Mouse (Mus musculus): ENCODE measurements around the gene Ncapg2. TPM values are rescaled to one million over a fixed set of nuclear protein-coding genes. Genes with fewer than 3 reads are reported as not detected.

Gene Ncapg2
- polyA plus RNA-seq (2015; fragmentation: Nextera tagmentation; extraction: Ambion mirVana): 17.6 and 18.9 TPM in 2 replicates

DNA sequence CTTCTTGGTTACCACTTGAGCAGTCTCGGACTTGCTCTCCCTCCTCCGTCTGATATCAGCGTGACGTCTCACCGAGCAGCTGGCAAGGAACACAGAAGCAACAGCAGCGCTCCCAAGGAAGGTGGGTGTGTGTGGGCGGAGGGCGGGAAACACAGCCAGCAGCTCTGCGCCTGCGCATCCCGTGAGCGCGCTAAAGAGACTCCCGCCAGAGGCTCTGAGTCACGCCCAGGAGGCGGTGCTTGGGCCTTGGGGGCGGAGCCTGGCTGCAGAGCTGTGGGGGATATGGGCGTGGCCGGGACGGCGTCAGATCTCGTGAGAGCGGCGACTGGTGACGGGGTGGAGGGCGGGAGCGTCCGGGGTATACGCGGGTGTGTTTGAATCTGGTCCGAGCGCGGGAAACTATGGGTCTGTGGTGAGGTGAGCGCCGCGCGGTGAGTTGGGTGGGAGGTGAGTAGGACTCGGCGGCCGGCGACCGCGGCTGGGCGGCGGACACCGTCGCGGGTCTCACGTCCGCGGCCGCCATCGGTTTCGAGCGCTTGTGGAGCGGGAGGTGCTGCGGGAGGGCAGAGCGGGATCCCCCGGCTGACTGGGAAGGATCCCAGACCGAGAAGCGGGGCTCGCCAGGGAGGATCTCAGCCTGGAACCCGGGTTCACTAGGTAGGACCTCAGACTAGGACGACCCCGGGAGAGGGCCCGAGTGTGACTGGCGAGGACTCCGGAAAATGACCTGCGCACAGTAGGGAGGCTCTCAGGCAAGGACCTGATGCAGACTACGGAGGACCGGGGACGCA, at the start of gene Ncapg2:
Gene Ncapg2, plus strand, starts transcription at position 358 of the 791 bp plus-strand sequence.
- no peaks in the 10 kb centered on the region for H3K27me3 ChIP-seq (replicated peaks; ENCODE audit: control insufficient read depth, insufficient read depth, low read length)
- peak within 1 kb of the TSS; percentile 87 for H3K4me3 ChIP-seq (replicated peaks; ENCODE audit: low read length)
- H3K4me2 ChIP-seq (ENCODE audit: low read length): peak within 1 kb of the TSS; percentile 97
- no peaks in the 10 kb centered on the region for H3K36me3 ChIP-seq (ENCODE audit: control insufficient read depth, insufficient read depth)
- peaks cover 26% of the 10 kb centered on the region for H3K9me3 ChIP-seq (ENCODE audit: control insufficient read depth, low read length)
- peaks cover 12% of the 10 kb centered on the region for H3K4me1 ChIP-seq (replicated peaks; ENCODE audit: control insufficient read depth, insufficient read depth, low read length)
- WGBS: under 1% methylated on average over 72 of the region's 72 CpGs
- H3K9ac ChIP-seq (replicated peaks; ENCODE audit: low read depth, low read length): peak within 1 kb of the TSS; percentile 69
- peak within 1 kb of the TSS; percentile 58 for H3K27ac ChIP-seq (ENCODE audit: low read length)
- ATAC-seq: peak; percentile 98

DNA sequence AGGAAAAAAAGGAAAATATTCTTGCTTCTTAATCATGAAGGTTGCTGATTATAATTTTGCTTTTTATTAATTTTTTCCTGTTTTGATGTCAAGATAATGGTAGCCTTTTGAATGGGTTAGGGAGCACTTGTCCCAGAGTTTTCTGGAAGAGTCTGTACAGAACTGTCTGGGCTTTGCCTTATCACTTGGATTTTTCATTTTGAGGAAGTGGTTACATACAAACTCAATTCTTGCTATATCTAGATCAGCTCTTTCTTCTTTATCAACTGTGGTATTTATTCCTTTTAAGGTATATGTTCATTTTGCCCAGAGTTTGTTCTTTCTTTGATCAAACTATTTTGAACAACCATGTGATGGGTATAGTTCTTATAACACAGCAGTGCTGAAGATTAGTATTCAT, 43.1 kb upstream of the Ncapg2 start:
- no peak overlapping the region for H3K9ac ChIP-seq (replicated peaks; ENCODE audit: low read depth, low read length)
- no peak overlapping the region for H3K4me3 ChIP-seq (replicated peaks; ENCODE audit: low read length)
- no peaks in the 10 kb centered on the region for H3K4me1 ChIP-seq (replicated peaks; ENCODE audit: control insufficient read depth, insufficient read depth, low read length)
- peaks cover 19% of the 10 kb centered on the region for H3K36me3 ChIP-seq (ENCODE audit: control insufficient read depth, insufficient read depth)
- no peaks in the 10 kb centered on the region for H3K9me3 ChIP-seq (ENCODE audit: control insufficient read depth, low read length)
- H3K27ac ChIP-seq (ENCODE audit: low read length): no peak overlapping the region
- no peaks in the 10 kb centered on the region for H3K27me3 ChIP-seq (replicated peaks; ENCODE audit: control insufficient read depth, insufficient read depth, low read length)
- no peak for ATAC-seq
- H3K4me2 ChIP-seq (ENCODE audit: low read length): no peak overlapping the region

DNA sequence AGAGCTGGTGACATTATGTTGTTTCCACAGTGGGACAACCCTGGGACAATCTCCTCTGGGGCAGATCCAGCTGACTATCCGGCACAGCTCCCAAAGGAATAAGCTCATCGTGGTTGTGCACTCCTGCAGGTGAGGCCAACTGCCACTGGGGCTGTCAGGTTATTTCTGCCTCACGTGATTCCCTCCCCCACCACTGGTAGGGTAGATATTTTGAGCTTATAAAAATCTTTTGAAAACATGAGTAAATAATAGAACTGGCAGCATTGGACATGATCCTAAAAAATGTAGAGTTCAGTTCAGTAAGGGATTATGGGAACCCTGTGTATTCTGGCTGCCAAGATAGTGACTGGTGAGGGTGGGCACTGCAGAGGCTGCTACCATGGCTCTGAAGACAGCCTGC, 38.3 kb upstream of the Ncapg2 start:
- no peak overlapping the region for H3K4me2 ChIP-seq (ENCODE audit: low read length)
- H3K27me3 ChIP-seq (replicated peaks; ENCODE audit: control insufficient read depth, insufficient read depth, low read length): no peaks in the 10 kb centered on the region
- WGBS: 89% methylated on average over 3 of the region's 3 CpGs
- H3K27ac ChIP-seq (ENCODE audit: low read length): no peak overlapping the region
- no peaks in the 10 kb centered on the region for H3K9me3 ChIP-seq (ENCODE audit: control insufficient read depth, low read length)
- no peak overlapping the region for H3K4me3 ChIP-seq (replicated peaks; ENCODE audit: low read length)
- H3K36me3 ChIP-seq (ENCODE audit: control insufficient read depth, insufficient read depth): peaks cover 23% of the 10 kb centered on the region
- no peaks in the 10 kb centered on the region for H3K4me1 ChIP-seq (replicated peaks; ENCODE audit: control insufficient read depth, insufficient read depth, low read length)
- H3K9ac ChIP-seq (replicated peaks; ENCODE audit: low read depth, low read length): no peak overlapping the region
- no peak for ATAC-seq

- Histone ChIP-seq H3K27ac (ENCODE audit: low read length) (no peak overlapping the region), H3K36me3 (ENCODE audit: control insufficient read depth, insufficient read depth) (peaks cover 23% of the 10 kb centered on the region)
Measured at GRCm38 (mm10) chr12:116367346-116367745, 37.9 kb upstream of the Ncapg2 start.

DNA sequence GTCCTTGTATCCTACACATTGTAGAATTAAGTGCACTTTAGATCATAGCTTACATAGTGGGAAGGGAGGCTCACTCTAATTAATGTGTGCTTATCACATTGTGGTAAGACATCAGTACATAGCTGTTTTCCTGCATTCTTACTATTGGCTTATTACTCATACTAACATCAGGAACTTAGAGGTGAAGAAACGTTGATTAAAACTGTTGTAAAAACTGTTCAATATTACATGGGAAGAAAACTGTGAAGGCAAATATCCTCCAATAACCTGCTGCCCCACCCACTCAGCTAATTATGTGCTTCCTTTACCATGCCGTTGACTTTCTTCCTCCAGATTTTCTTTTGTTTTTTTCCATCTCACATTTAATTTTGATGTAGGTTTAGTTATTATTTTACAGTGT, 36.3 kb upstream of the Ncapg2 start:
- Histone ChIP-seq H3K27ac (ENCODE audit: low read length) (no peak overlapping the region), H3K9ac (replicated peaks; ENCODE audit: low read depth, low read length) (no peak overlapping the region), H3K4me2 (ENCODE audit: low read length) (no peak overlapping the region), H3K9me3 (ENCODE audit: control insufficient read depth, low read length) (no peaks in the 10 kb centered on the region), H3K36me3 (ENCODE audit: control insufficient read depth, insufficient read depth) (peaks cover 21% of the 10 kb centered on the region), H3K4me1 (replicated peaks; ENCODE audit: control insufficient read depth, insufficient read depth, low read length) (no peaks in the 10 kb centered on the region), H3K4me3 (replicated peaks; ENCODE audit: low read length) (no peak overlapping the region), H3K27me3 (replicated peaks; ENCODE audit: control insufficient read depth, insufficient read depth, low read length) (no peaks in the 10 kb centered on the region)
- ATAC-seq: no peak
- WGBS: 90% methylated on average over 2 of the region's 2 CpGs

More at GRCm38 (mm10) chr12:116367346-116367745, 37.9 kb upstream of the Ncapg2 start:
- H3K4me1 ChIP-seq (replicated peaks; ENCODE audit: control insufficient read depth, insufficient read depth, low read length): no peaks in the 10 kb centered on the region
- H3K27me3 ChIP-seq (replicated peaks; ENCODE audit: control insufficient read depth, insufficient read depth, low read length): no peaks in the 10 kb centered on the region
- H3K9ac ChIP-seq (replicated peaks; ENCODE audit: low read depth, low read length): no peak overlapping the region
- no peak overlapping the region for H3K4me2 ChIP-seq (ENCODE audit: low read length)
- no peak for ATAC-seq
- WGBS: 97% methylated on average over 2 of the region's 2 CpGs
- H3K4me3 ChIP-seq (replicated peaks; ENCODE audit: low read length): no peak overlapping the region
- H3K9me3 ChIP-seq (ENCODE audit: control insufficient read depth, low read length): no peaks in the 10 kb centered on the region

DNA sequence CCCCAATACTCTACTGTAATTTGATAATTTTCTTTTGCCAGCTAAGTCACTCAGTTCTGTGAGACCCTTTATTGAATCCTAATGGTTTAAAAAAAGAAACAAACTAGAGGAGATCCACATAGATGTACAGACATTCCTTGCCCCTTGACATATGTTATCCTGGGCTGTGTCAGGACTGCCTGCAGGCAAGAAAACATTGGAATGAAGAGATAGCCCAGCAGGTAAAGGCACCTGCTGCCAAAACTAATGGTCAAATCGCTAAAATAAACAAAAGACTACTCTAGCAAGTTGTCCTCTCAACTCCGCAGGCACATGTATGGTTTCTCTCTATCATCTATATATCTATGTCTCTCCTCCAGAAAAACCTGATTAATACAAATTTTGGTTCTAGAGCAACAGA, 22.1 kb upstream of the Ncapg2 start:
- Histone ChIP-seq H3K27ac (ENCODE audit: low read length) (no peak overlapping the region), H3K4me2 (ENCODE audit: low read length) (no peak overlapping the region), H3K27me3 (replicated peaks; ENCODE audit: control insufficient read depth, insufficient read depth, low read length) (no peaks in the 10 kb centered on the region), H3K4me1 (replicated peaks; ENCODE audit: control insufficient read depth, insufficient read depth, low read length) (no peaks in the 10 kb centered on the region), H3K36me3 (ENCODE audit: control insufficient read depth, insufficient read depth) (0 out of 2 replicates have a peak, but pooled peaks cover 5% of the 10 kb centered on the region), H3K9ac (replicated peaks; ENCODE audit: low read depth, low read length) (no peak overlapping the region), H3K4me3 (replicated peaks; ENCODE audit: low read length) (no peak overlapping the region), H3K9me3 (ENCODE audit: control insufficient read depth, low read length) (no peaks in the 10 kb centered on the region)
- ATAC-seq: no peak
- 89% methylated on average over 2 of the region's 2 CpGs for WGBS

DNA sequence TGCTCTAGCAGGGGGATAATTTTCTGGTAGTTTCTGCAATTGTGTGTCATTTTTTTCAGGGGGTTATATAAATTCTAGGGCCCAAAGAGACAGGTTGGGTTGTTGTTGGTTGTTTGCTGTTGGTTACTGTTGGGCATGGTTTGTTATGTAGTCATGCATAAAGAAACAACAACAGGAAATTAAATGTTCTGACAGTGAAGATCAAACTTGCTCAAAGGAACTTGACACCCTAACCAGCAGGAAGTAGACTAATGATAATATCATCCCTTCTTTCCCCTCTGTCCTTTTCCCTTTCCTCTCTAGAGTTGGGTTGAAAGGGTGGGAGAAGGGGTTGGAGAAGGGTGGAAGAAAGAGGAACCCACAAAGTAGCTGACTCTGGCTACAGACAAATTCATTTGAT, 21.2 kb upstream of the Ncapg2 start:
- H3K4me3 ChIP-seq (replicated peaks; ENCODE audit: low read length): no peak overlapping the region
- no peaks in the 10 kb centered on the region for H3K9me3 ChIP-seq (ENCODE audit: control insufficient read depth, low read length)
- no peak for ATAC-seq
- no peak overlapping the region for H3K9ac ChIP-seq (replicated peaks; ENCODE audit: low read depth, low read length)
- H3K4me2 ChIP-seq (ENCODE audit: low read length): no peak overlapping the region
- H3K27me3 ChIP-seq (replicated peaks; ENCODE audit: control insufficient read depth, insufficient read depth, low read length): no peaks in the 10 kb centered on the region
- H3K4me1 ChIP-seq (replicated peaks; ENCODE audit: control insufficient read depth, insufficient read depth, low read length): no peaks in the 10 kb centered on the region
- H3K36me3 ChIP-seq (ENCODE audit: control insufficient read depth, insufficient read depth): 0 out of 2 replicates have a peak, but pooled peaks cover 5% of the 10 kb centered on the region
- no peak overlapping the region for H3K27ac ChIP-seq (ENCODE audit: low read length)

GRCm38 (mm10) chr12:116386802-116387201, 18.4 kb upstream of the Ncapg2 start:
- no peak for ATAC-seq
- Histone ChIP-seq H3K4me1 (replicated peaks; ENCODE audit: control insufficient read depth, insufficient read depth, low read length) (no peaks in the 10 kb centered on the region), H3K9me3 (ENCODE audit: control insufficient read depth, low read length) (no peaks in the 10 kb centered on the region), H3K27me3 (replicated peaks; ENCODE audit: control insufficient read depth, insufficient read depth, low read length) (no peaks in the 10 kb centered on the region), H3K9ac (replicated peaks; ENCODE audit: low read depth, low read length) (no peak overlapping the region), H3K27ac (ENCODE audit: low read length) (no peak overlapping the region), H3K4me2 (ENCODE audit: low read length) (no peak overlapping the region), H3K36me3 (ENCODE audit: control insufficient read depth, insufficient read depth) (no peaks in the 10 kb centered on the region), H3K4me3 (replicated peaks; ENCODE audit: low read length) (no peak overlapping the region)
- WGBS: 78% methylated on average over 1 of the region's 1 CpGs

GRCm38 (mm10) chr12:116389868-116390267, 15.3 kb upstream of the Ncapg2 start:
- H3K9ac ChIP-seq (replicated peaks; ENCODE audit: low read depth, low read length): no peak overlapping the region
- no peak overlapping the region for H3K4me2 ChIP-seq (ENCODE audit: low read length)
- no peaks in the 10 kb centered on the region for H3K36me3 ChIP-seq (ENCODE audit: control insufficient read depth, insufficient read depth)
- no peaks in the 10 kb centered on the region for H3K9me3 ChIP-seq (ENCODE audit: control insufficient read depth, low read length)
- 57% methylated on average over 1 of the region's 1 CpGs for WGBS
- ATAC-seq: no peak
- H3K4me3 ChIP-seq (replicated peaks; ENCODE audit: low read length): no peak overlapping the region
- H3K27me3 ChIP-seq (replicated peaks; ENCODE audit: control insufficient read depth, insufficient read depth, low read length): no peaks in the 10 kb centered on the region
- no peak overlapping the region for H3K27ac ChIP-seq (ENCODE audit: low read length)
- H3K4me1 ChIP-seq (replicated peaks; ENCODE audit: control insufficient read depth, insufficient read depth, low read length): no peaks in the 10 kb centered on the region

All from forebrain, embryonic 16.5 days (tissue).